Mouse (Mus musculus): ENCODE results near the gene Aox1. TPM values are rescaled to one million over a fixed set of nuclear protein-coding genes. Genes with fewer than 3 reads are reported as not detected.

Gene Aox1
- total and polyA plus RNA-seq, 3 experiments, result 0.04 to 0.24 TPM; not detected in 1

- Histone ChIP-seq H3K27me3 (ENCODE audit: control insufficient read depth in 1 of 2, insufficient read depth in 2 of 2, low read length in 2 of 2) (peaks cover 0 to 7% of the 10 kb centered on the region in 2 experiments; a peak in 2 of 4 replicates), H3K79me2 (ENCODE audit: control insufficient read depth, insufficient read depth, low read length, poor library complexity) (no peaks in the 10 kb centered on the region), H3K36me3 (ENCODE audit: control insufficient read depth in 1 of 2, insufficient read depth in 2 of 2, low read length in 2 of 2) (no peaks in the 10 kb centered on the region), H3K9me3 (replicated peaks; ENCODE audit: insufficient read depth, low read length) (no peaks in the 10 kb centered on the region), H3K4me1 (ENCODE audit: control insufficient read depth in 1 of 2, insufficient read depth in 2 of 2, low read length in 2 of 2) (no peaks in the 10 kb centered on the region), H3K4me3 (ENCODE audit: control insufficient read depth in 1 of 2, insufficient read depth in 1 of 2, low read depth in 2 of 2, low read length in 2 of 2) (no peak overlapping the region), H3K27ac (ENCODE audit: control insufficient read depth, low read depth, low read length) (no peak overlapping the region), H3K9ac (ENCODE audit: control insufficient read depth, low read depth, low read length, poor library complexity, severe bottlenecking) (no peak overlapping the region)
- no peak for DNase-seq (ENCODE audit: low read depth, low spot score)
- TF ChIP-seq SMC3 (IDR thresholded peaks at IDR 0.05; ENCODE audit: low read depth, low read length) (no peak), ZMIZ1 (IDR thresholded peaks at IDR 0.05; ENCODE audit: low read depth, low read length) (no peak), UBTF (IDR thresholded peaks at IDR 0.05; ENCODE audit: borderline replicate concordance, insufficient read depth, low read depth, low read length) (no peak), MYC (IDR thresholded peaks at IDR 0.05; ENCODE audit: low read depth, low read length) (no peak), MYB (IDR thresholded peaks at IDR 0.05; ENCODE audit: low read depth, low read length) (no peak), ELF1 (IDR thresholded peaks at IDR 0.05; ENCODE audit: low read depth, low read length) (no peak), EP300 (IDR thresholded peaks at IDR 0.05; ENCODE audit: low read depth in 1 of 2, low read length in 2 of 2) (no peak), ZC3H11A (IDR thresholded peaks at IDR 0.05; ENCODE audit: low read depth, low read length) (no peak), CHD2 (IDR thresholded peaks at IDR 0.05; ENCODE audit: low read length) (no peak), USF2 (IDR thresholded peaks at IDR 0.05; ENCODE audit: borderline replicate concordance in 1 of 2, insufficient read depth in 1 of 2, low read depth in 1 of 2, low read length in 2 of 2) (no peak), MAX (IDR thresholded peaks at IDR 0.05; ENCODE audit: low read length) (no peak), BHLHE40 (IDR thresholded peaks at IDR 0.05; ENCODE audit: borderline replicate concordance, low read depth, low read length) (no peak), HCFC1 (IDR thresholded peaks at IDR 0.05; ENCODE audit: low read depth, low read length) (no peak)
These were observed 67.6 kb downstream of the Aox1 start for GRCm38 (mm10) chr1:58097338-58097737.

GRCm38 (mm10) chr1:58099119-58099518 is 69.4 kb downstream of the Aox1 start:
- Histone ChIP-seq H3K4me1 (ENCODE audit: control insufficient read depth in 1 of 2, insufficient read depth in 2 of 2, low read length in 2 of 2) (no peaks in the 10 kb centered on the region), H3K9ac (ENCODE audit: control insufficient read depth, low read depth, low read length, poor library complexity, severe bottlenecking) (no peak overlapping the region), H3K9me3 (replicated peaks; ENCODE audit: insufficient read depth, low read length) (no peaks in the 10 kb centered on the region), H3K4me3 (ENCODE audit: control insufficient read depth in 1 of 2, insufficient read depth in 1 of 2, low read depth in 2 of 2, low read length in 2 of 2) (no peak overlapping the region), H3K27me3 (ENCODE audit: control insufficient read depth in 1 of 2, insufficient read depth in 2 of 2, low read length in 2 of 2) (no peaks in the 10 kb centered on the region; a peak in 2 of 4 replicates), H3K79me2 (ENCODE audit: control insufficient read depth, insufficient read depth, low read length, poor library complexity) (no peaks in the 10 kb centered on the region), H3K36me3 (ENCODE audit: control insufficient read depth in 1 of 2, insufficient read depth in 2 of 2, low read length in 2 of 2) (no peaks in the 10 kb centered on the region), H3K27ac (ENCODE audit: control insufficient read depth, low read depth, low read length) (no peak overlapping the region)
- no peak for DNase-seq (ENCODE audit: low read depth, low spot score)
- TF ChIP-seq TAL1 (IDR thresholded peaks at IDR 0.05; ENCODE audit: low read length) (no peak), POLR2AphosphoS2 (IDR thresholded peaks at IDR 0.05; ENCODE audit: low read length) (no peak), EP300 (IDR thresholded peaks at IDR 0.05; ENCODE audit: low read depth in 1 of 2, low read length in 2 of 2) (no peak), NELFE (IDR thresholded peaks at IDR 0.05; ENCODE audit: low read depth, low read length) (no peak), UBTF (IDR thresholded peaks at IDR 0.05; ENCODE audit: borderline replicate concordance, insufficient read depth, low read depth, low read length) (no peak), ZMIZ1 (IDR thresholded peaks at IDR 0.05; ENCODE audit: low read depth, low read length) (no peak), MYB (IDR thresholded peaks at IDR 0.05; ENCODE audit: low read depth, low read length) (no peak), POLR2AphosphoS5 (IDR thresholded peaks at IDR 0.05; ENCODE audit: borderline replicate concordance, low read depth, low read length) (no peak), GABPA (IDR thresholded peaks at IDR 0.05; ENCODE audit: low read depth, low read length) (no peak), CHD2 (IDR thresholded peaks at IDR 0.05; ENCODE audit: low read length) (no peak), MYC (IDR thresholded peaks at IDR 0.05; ENCODE audit: low read depth, low read length) (no peak), E2F4 (IDR thresholded peaks at IDR 0.05; ENCODE audit: borderline replicate concordance, low read depth, low read length) (no peak), TBP (IDR thresholded peaks at IDR 0.05; ENCODE audit: low read depth, low read length) (no peak), MAFK (IDR thresholded peaks at IDR 0.05; ENCODE audit: borderline replicate concordance, low read depth, low read length) (no peak)
